Mouse (Mus musculus): ENCODE data around the gene Xrcc3.
A peak's percentile ranks its signal among the peaks of the same experiment; 100 is the strongest.

Gene Xrcc3

DNA sequence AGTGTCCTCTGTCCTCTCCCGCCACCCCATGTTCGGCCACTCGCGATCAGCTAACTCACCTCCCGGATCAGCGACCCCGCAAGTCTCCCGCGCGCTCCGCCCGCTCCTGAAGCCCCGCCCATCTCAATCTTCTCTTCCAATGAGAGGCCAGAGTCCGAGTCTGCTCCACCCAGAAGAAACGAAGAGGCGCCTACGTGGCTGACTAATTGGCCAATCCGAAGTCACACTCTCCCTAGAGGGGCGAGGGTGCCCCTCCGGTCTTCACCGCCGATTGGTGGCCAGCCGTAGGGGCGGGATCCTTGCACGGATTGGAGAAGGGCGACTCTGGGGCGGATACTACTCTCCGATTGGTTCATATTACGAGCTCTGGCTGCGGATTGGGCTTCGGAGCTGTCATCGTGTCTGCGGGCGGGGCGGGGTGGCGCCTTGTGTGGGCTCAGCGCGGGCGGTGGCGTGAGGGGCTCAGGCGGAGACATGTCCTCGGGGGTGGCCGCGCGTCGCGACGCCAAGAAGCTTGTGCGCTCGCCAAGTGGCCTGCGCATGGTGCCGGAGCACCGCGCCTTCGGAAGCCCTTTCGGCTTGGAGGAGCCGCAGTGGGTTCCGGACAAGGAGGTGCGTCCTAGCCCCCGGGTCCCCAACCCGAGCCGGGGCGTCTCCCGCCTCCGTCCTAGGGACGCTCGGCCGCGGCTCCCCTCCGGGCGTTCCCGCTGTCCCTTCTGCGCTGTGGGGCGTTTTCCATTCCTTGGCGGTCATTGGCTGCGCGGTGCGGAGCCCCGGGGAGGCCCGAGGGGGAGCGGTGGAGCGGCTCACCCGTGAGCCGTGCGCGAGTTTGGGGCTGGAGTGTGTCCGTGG lies at the start of gene Xrcc3, which contains the start of gene Zfyve21:
Gene Xrcc3 (minus strand): TSS at position 108 of the 852 bp plus-strand sequence.
Gene Zfyve21 (plus strand): TSS at position 405 of the 852 bp plus-strand sequence.
- peak; percentile 98 for DNase-seq

DNA sequence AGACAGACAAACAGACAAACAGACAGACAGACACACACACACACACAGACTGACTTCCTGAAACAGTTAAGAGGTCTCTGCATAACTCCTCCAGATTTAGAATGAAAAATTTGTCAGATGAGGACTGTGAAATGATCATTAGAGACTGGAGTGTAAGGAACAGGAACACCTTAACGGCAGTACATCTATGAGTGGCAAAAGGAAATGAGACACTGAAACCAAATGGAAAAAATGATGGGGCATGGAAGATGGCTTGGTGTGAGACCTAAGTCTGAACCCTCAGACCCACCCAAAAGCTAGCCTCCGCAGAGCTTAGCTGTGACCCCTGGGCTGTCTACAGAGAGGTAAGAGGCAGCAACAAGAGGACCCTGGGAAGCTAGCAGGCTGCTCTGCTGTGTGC lies 41.8 kb upstream of the Xrcc3 start:
- no peak for DNase-seq

DNA sequence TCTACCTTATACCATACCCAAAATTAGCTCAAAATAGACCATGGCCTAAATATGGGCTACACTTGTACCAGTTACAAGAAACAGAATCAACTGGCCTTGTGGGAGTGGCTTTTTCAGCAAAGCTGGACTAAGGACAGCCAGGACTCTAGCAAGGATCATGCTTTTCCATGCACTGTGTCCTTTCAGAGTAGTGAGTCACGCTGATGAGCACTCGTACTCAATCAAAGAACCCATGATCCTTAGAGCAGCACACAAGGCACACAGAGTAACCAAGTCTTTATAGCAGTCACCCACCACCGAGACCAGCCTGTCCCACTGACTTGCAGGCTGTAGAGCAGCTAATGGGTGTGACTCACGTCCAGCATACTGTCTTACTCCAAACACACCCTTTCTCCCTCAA lies 39.9 kb upstream of the Xrcc3 start:
- no peak for DNase-seq

DNA sequence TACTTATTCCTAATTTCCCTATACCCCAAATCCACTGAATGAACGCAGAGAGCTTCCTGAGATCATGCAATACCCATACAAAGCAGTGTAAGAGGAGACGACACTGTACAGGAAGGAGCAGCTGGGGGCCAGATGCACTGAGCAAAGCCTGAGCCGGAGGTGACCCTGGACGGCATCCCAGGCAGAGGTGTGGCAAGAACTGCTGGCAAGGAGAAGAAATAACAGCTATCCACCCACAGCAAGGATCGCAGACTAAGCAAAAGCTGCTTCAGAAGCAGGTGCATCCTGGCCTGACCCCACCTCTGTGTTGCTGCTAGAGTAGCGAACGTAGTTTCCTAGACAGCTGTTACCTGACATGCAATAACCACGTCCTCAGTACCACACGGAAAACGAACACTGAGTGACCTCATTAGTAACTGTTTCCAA lies 39.4 kb upstream of the Xrcc3 start:
- DNase-seq = no peak

DNA sequence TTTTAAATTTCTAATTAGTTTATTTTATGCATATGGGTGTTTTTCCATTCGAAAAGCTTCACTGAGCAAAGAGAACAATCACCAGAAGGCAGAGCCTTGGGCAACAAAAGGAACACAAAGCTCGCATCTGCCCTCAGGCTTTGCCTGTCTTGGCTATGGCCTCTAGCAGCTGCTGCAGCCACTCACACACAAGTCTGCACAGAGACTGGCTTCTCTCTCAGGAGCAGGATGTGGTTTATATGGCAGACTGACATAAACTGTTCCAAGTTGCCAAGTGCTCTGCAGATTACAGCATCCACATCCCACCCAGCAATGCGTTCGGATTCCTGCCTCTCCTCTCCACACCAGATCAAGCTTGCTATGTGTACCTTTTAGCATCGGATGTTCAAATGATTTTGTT lies 38.1 kb upstream of the Xrcc3 start:
- no peak for DNase-seq

DNA sequence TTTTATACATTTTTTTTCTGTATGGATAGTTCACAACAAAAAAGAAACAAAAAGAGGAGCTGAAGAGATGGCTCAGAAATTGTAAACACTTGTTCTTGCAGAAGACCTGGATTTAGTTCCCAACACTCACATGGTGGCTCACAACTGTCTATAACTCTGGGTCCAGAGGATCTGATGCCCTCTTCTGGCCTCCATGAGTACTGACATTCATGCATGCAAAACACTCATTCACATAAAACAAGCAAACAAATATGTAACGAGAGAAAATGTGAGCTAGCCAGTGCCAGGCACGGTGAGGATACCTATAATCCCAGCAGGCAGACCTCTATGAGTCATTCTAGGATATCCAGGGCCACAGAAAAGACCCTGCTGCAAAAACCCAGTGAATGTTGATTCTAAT lies 37.6 kb upstream of the Xrcc3 start:
- DNase-seq = no peak

DNA sequence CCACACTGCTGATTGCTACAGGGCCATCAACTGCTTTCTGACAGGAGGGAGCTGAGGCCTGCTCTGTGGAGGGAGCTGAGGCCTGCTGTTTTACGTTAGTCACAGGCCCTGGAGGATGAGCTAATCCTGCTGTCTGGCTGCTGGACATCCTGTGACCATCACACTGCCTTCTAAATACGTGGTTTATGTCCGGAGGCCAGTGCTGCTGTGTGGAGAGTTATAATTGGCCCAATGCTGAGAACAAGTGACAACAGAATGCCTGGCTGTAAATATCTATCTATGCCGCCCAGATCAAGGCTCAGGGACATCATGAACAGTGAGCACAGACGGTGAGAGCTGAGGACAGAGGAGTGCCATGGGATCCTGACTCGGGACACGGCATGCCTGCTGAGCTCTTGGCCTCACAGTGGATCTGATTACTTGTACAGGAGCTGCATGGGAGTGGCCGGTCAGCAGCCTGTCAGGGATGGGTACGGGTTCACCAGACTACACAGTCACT lies 34.7 kb upstream of the Xrcc3 start:
- no peak for DNase-seq

DNA sequence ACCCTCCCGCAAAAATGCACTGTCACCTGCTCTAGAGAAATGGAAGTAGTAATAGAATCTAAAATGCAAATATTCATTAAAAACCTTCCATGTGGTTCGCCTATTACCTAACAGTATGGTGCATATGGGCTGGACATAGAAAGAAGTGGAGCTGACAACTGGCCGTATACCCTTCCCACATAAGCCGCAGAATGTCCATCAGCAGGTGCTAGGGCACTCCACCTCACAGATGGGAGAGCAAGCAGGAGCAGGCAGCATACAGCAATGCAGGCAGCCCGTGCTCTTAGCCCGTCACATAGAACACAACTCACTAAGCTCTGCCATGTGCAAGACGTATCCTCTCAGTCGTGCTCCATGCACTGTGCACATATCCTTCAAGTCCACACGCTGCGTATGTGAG lies 33.1 kb upstream of the Xrcc3 start:
- DNase-seq = no peak

DNA sequence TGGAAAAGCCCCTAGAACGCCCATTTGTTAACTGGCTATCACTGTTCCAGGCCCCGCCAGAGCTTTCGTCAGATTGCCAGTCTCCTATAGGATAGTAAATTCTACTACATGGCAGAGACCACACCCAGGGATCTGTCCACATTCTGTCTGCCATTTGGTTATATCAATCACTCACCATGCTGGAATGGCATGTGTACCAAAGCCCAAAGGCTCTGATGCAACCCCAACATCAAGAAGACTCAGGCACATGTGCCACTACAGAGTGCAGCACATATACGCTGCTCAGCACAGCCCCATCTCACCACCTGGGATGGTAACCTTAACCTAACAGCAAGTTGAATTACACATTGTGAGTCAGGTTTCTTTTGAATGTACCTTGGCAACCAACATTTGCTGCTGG lies 32.3 kb upstream of the Xrcc3 start:
- DNase-seq = no peak

DNA sequence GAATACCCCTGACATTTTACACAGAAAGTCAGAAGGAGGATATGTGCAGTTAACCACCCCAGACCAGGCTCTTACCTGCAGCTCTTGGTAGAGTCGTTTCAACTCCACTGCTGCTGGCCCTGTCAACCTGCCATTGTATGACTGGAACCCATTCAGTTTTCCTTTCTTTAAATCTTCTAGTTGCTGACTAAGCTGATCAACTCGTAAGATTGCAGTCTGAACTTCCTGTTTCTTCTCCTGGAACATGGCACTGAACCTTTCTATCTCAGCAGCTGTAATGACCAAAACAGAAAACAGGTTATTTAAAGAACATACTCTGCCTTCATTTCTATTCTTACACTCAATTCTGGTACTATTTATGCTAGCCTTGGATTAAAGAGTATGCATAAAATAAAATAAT lies 29.8 kb upstream of the Xrcc3 start:
- DNase-seq = no peak

DNA sequence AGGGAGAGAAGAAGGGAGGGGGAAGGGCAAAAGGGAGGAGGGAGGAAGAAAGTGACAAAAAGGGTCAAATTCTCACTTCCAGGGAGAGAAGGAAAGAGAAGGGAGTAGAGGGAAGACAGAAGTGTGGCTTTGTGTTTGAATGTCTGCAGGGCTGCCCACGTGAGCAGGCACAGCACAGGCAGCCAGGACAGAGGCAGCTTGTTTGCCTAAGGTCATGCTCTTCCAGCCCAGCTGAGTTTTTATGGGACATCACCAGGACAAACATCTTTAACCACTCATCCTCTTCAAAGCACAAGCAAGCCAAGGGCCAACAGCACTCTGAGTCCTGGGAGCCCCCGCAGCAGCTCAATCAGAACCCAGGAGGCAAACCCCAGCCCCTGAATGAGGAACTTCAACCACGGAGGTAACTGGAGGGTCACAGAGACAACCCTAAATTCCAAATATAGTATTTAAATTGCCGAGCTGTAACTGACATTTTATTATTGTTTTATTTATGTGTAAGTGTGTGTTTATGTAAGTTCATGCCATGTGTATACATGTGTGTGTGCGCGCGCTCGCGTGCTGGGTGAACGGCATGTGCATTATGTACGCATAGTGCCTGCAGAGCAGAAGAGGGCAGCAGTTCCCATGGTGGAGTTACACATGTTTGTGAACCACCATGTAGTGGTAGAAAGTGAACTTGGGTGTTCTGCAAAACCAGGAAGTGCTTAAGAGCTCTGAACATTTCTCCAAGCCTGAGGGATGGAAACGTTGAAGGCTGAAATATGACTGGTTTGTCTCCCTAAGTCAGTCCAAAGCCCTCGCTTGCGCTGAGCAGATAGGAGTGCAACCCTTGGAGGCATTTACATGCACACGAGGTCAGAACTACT lies 29.1 kb upstream of the Xrcc3 start:
- no peak for DNase-seq

DNA sequence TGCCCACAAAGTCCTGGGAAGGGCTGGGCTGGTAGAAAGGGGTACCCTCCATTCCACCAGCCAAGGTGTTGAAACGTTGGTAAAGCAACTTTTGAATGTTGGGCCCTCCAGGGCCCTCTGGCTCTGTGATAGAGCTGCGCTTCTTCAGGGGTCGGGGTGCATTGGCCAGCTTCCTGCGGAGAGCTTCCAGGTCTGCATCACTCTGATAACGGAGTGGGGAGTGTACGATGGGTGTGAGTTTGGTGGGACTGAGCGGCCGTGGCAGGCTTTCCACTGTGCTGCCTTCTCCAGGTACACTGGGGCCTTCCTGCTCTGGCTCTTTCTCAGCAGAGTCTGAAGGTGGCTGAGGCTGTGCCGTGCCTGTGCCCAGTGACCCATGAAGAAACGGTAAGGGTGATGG lies 19.8 kb upstream of the Xrcc3 start:
- no peak for DNase-seq

DNA sequence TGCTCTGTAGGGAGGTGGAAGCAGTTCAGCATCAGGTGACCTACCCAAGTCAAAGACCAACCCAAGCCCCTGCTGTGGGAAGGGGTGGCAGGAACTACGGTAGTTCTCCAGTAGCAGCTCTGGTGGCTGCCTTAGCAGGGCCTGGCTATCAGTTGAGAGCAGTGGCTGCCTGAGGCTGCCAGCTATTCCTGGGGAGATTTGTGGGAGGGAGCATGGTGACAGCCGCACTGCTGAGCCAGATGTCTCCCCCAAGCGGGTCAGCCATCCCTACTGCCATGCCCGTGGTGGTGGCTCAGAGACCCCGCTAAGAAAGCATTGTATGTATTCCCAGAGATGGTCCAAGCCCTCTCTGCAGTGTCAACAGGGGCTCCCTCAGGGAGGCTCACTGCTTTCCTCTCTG lies 19.0 kb upstream of the Xrcc3 start:
- DNase-seq = no peak

DNA sequence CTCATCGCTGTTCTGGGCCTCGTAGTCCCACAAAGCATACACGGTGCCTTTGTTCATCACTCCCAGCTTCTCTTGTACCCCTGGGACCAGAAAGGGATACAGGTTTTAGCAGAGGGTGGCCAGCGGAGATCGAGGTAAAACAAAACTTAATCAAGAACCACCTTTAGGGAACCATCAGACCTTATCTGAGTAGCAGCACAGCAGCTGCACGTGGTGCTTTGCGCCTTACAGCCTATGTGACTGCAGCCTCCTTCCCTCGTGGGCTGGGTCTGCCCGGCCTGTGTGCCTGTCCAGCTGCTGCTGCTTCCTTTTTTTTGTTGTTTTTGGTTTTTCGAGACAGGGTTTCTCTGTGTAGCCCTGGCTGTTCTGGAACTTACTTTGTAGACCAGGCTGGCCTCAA lies 16.7 kb upstream of the Xrcc3 start:
- no peak for DNase-seq

DNA sequence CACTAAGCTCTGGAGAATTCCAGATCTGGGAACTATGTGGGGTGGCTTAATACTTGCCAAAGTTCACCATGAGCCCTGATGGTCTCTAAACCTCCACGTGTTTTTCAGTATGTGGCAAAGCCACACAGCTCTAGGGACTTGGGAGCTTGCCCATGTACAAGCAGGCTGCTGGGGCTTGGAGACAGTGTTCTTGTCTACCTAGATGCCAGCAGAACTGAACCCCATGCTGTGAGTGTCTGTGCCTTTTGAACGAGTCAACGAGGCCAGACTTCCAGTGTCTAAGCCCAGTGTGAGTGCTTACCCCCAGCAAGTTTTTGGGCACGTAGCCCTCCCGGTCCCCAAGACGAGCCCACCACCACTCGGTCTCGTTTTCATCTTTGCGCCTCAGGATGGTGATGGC lies 16.3 kb upstream of the Xrcc3 start:
- DNase-seq = no peak

DNA sequence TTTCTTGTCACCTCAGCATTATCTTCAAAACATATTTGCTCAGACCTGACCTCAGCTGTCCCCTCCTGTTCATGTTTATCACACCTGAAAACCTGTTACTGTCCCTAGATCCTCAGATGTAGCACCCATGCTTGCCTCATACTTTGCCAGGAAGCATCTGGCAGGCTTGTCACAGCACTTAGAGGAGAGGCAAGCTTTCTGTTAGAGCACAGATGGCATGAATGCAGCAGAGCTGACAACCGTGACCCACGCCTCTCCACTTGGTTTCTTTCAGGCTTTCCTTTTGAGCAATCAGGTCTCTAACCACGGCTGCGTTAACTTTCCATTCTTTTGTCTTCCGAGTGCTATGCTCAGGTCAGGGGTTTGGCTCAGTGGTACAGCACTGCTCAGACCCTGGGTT lies 15.8 kb upstream of the Xrcc3 start:
- DNase-seq = no peak

DNA sequence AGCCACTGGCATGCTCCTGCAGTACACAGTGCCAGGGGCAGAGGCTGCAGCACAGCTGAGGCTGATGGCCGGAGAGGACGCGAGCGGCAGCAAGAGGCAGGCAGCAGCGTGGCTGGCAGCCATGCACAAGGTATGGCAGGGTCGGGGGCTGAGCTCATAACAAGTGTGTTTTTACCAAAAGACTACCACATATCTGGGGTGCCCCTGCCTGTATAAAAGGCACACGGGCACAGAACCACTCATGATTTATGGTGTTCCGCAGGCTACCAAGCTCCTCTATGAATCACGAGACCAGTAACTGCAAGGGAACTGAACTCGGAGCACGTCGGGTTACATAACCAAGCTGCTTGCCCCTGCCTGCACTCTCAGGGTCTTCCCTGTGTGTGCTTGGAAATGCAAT lies 13.9 kb upstream of the Xrcc3 start:
- no peak for DNase-seq

DNA sequence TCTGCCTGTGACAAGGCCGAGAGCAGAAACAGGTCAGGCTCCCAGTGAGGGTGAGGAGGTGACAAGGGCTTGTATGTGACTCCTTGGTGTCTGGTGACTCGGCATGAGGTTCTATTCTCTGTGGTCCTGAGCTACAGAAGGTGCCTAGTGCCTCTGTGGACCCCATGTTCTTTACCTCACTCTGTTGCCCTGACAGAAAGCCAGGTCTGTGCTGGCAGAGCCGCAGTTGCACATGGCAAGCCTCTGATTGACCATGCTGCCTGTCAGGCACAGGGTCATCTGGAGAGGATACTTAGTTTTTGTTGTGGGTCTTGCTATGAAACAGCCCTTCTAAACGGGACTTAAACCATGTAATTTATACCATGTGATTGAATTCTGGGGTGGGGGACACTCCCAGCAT lies 8.3 kb upstream of the Xrcc3 start:
- no peak for DNase-seq

DNA sequence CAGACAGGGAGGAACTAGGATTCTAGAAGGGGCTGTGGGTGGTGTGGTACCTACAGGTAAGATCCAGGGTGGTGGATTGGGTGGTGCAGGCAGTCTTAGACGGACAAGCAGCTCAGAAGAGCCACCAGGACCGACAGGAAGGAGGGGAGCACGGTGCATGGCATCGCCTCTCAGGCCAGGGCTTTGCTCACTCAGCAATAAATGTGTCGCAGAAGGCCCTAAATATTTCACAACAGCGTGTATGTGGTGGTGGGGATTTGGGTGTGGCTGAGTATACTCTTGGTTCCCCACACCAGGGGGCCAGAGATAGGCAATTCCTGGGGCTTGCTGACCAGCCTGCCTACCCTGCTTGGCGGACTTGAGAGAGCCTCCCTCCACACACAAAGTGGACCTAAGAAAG lies 7.0 kb upstream of the Xrcc3 start:
- no peak for DNase-seq

DNA sequence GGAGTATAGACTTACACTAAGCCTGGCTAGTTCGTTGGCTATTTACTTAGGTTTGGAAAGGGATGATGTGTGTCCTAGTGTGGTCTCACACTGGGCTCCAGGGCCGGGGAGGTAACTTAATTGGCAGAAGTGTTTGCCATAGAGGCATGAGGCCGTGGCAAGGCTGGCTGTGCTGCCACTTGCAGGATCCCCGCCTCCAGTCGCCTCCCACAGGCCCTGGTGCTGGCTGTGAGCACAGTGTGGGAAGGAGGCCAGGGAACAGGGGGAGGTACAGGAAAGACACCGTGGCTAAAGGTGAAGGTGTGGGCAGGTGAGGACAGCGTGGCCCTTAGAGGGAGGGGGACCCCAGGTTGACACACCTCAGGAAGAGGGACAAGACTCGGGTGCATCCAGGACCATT lies 6.3 kb upstream of the Xrcc3 start:
- no peak for DNase-seq

DNA sequence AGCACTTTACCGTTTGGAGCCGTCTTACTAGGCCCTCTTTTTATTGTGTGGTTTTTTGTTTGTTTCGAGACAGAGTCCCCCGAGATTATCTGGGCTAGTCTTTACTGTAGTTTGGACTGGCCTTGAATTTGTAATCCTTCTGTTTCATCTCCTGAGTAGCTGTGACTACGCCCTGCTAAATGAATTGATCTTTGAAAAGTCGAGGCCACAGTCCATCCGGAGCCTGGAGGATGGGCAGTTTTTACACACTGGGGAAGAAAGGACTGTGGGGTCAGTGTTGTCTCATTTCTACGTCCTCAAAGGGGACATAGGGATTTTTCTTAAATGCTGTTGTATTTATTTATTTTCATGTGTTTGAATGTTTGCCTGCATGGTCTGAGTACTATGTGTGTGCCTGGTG lies 4.3 kb upstream of the Xrcc3 start:
- DNase-seq = no peak

DNA sequence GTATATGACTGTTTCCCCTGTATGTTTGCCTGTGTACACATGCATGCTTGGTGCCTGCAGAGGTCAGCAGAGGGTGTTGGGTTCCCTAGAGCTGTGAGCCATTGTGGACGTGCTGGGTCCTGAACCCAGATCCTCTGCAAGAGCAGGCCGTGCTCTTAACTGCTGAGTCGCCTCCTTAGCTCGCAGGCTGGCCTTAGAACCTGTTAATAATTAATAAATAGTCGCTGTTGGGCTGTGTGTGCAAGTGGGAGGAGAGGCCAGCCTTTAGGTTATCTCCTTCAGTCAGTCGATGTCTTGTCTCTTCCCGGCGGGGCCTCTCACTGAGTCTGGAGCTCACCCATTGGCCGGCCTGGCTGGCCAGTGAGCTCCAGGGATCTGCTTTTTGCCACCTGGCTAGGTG lies 3.3 kb upstream of the Xrcc3 start:
- no peak for DNase-seq

DNA sequence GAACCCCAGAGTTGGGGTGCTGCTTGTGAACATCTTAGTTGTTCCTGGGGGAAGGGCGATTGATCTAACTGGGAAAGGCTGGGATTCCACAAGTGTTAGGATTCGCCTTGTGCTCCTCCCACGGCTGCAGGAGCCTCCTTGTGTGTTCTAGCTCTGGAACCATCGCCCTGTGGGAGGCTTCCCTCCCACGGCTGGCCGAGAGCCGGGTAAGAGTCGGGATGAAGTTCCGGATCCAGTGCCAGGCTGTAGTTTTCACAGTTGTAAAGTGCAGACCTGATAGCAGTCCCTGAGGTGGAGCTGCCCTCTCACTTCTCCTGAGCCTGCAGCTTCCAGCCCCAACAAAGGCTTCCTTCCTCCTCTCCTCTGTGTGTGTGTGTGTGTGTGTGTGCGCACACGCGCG lies 2.9 kb upstream of the Xrcc3 start:
- DNase-seq = peak; percentile 74
